Mouse (Mus musculus): ENCODE measurements around the gene Fndc11. TPM values are rescaled to one million over a fixed set of nuclear protein-coding genes. Genes with fewer than 3 reads are reported as not detected.

Gene Fndc11
- polyA plus RNA-seq, 1 experiment = not detected

DNA sequence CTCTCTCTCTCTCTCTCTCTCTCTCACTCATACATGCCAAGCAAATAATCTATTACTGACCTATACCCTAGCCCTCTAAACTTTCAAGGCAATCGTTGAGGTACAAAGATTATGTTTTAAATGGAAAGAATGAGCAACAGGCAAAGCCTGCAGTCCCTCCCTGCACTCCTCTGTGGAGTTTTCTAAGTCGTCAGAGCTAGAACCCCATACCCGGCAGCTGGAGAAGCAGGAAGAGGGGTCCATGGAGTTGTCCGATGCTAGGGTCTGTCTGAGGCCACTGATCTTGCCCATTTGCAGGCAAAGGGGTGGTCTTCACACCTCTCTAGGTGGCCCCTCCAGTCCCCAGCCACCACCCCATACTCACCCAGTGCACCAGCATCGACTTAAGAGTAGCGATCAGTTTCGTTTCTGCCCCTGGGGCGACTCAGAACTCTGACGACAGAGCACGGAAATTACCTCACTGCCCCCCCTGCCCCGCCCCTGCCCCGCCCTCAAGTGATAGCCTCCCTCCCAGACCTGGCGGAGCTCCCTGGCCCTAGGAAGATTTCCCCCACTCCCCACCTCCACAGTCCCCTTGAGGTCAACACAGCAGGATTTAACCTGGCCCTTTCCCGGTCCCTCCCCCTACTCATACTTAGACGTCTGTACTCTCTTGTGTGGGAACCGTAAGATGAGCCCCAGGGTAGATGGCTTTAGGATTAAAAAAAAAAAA lies 21.9 kb downstream of the Fndc11 start, which contains the start of gene Helz2:
Gene Helz2, minus strand, starts transcription at position 426 of the 712 bp plus-strand sequence.
- H3K9me3 ChIP-seq (replicated peaks; ENCODE audit: control insufficient read depth, insufficient read depth, low read length, poor library complexity, severe bottlenecking) = no peaks in the 10 kb centered on the region
- no peak within 1 kb of the TSS for H3K27ac ChIP-seq (ENCODE audit: insufficient read depth, low read length)
- no peaks in the 10 kb centered on the region for H3K4me1 ChIP-seq (ENCODE audit: control insufficient read depth, insufficient read depth, low read length)
- H3K4me3 ChIP-seq (ENCODE audit: low read depth, low read length) = peak within 1 kb of the TSS; percentile 34
- H3K36me3 ChIP-seq (ENCODE audit: control insufficient read depth, insufficient read depth, low read length, poor library complexity, severe bottlenecking) = no peaks in the 10 kb centered on the region
- no peak within 1 kb of the TSS for H3K9ac ChIP-seq (ENCODE audit: low read depth, poor library complexity, severe bottlenecking)
- TF ChIP-seq EP300 (IDR thresholded peaks at IDR 0.05; ENCODE audit: insufficient read depth, low read depth, low read length) = no peak
- no peak for TF ChIP-seq CTCF (IDR thresholded peaks at IDR 0.05; ENCODE audit: low read depth, low read length)
- no peak for TF ChIP-seq POLR2A (IDR thresholded peaks at IDR 0.05; ENCODE audit: insufficient read depth, low read length)
- no peaks in the 10 kb centered on the region for H3K27me3 ChIP-seq (ENCODE audit: control insufficient read depth, insufficient read depth, low read length, poor library complexity, severe bottlenecking)

GRCm38 (mm10) chr2:181242314-181242665 lies 22.5 kb downstream of the Fndc11 start:
- no peak overlapping the region for H3K9ac ChIP-seq (ENCODE audit: low read depth, poor library complexity, severe bottlenecking)
- H3K27ac ChIP-seq (ENCODE audit: insufficient read depth, low read length) = no peak overlapping the region
- H3K36me3 ChIP-seq (ENCODE audit: control insufficient read depth, insufficient read depth, low read length, poor library complexity, severe bottlenecking) = no peaks in the 10 kb centered on the region
- no peaks in the 10 kb centered on the region for H3K4me1 ChIP-seq (ENCODE audit: control insufficient read depth, insufficient read depth, low read length)
- H3K9me3 ChIP-seq (replicated peaks; ENCODE audit: control insufficient read depth, insufficient read depth, low read length, poor library complexity, severe bottlenecking) = no peaks in the 10 kb centered on the region
- no peaks in the 10 kb centered on the region for H3K27me3 ChIP-seq (ENCODE audit: control insufficient read depth, insufficient read depth, low read length, poor library complexity, severe bottlenecking)
- no peak for TF ChIP-seq CTCF (IDR thresholded peaks at IDR 0.05; ENCODE audit: low read depth, low read length)
- no peak for TF ChIP-seq POLR2A (IDR thresholded peaks at IDR 0.05; ENCODE audit: insufficient read depth, low read length)
- TF ChIP-seq EP300 (IDR thresholded peaks at IDR 0.05; ENCODE audit: insufficient read depth, low read depth, low read length) = no peak
- no peak overlapping the region for H3K4me3 ChIP-seq (ENCODE audit: low read depth, low read length)

DNA sequence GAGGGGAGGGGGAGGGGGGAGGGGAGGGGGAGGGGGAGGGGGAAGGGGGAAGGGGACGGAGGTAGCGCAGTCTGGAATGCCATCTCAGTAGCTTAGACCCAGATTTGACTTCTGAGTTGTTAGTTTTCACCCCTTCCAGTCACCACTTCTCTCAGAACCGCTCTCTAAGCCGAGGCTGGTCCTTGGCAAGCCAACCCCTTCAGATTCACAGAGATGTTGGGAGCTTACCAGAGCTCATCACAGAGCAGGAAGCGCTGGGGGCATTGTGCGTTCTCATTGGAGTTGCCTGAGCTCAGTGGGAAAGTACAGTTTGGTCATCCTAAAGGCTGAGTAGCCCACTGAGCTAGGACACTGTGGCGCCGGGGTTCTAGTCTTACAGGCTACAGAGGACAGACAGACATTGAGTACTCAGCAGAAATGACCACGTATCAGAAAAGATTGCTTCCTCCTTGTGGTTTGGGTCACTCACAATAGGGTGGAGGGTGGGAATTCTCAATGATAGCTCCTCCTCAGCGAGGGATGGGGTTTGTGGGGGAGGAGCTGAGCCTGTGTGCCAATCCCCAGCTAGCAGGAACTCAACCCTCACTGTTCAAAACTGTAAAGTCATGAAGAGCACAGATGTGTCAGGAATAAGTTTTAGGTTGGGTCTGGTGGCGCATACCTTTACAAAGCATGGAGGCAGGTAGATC lies 24.0 kb downstream of the Fndc11 start:
- Histone ChIP-seq H3K9ac (ENCODE audit: low read depth, poor library complexity, severe bottlenecking) (no peak overlapping the region), H3K36me3 (ENCODE audit: control insufficient read depth, insufficient read depth, low read length, poor library complexity, severe bottlenecking) (no peaks in the 10 kb centered on the region), H3K27me3 (ENCODE audit: control insufficient read depth, insufficient read depth, low read length, poor library complexity, severe bottlenecking) (no peaks in the 10 kb centered on the region), H3K27ac (ENCODE audit: insufficient read depth, low read length) (peak overlapping the region; percentile 55), H3K4me1 (ENCODE audit: control insufficient read depth, insufficient read depth, low read length) (no peaks in the 10 kb centered on the region), H3K4me3 (ENCODE audit: low read depth, low read length) (peak overlapping the region; percentile 48), H3K9me3 (replicated peaks; ENCODE audit: control insufficient read depth, insufficient read depth, low read length, poor library complexity, severe bottlenecking) (no peaks in the 10 kb centered on the region)
- TF ChIP-seq POLR2A (IDR thresholded peaks at IDR 0.05; ENCODE audit: insufficient read depth, low read length) (no peak), EP300 (IDR thresholded peaks at IDR 0.05; ENCODE audit: insufficient read depth, low read depth, low read length) (no peak), CTCF (IDR thresholded peaks at IDR 0.05; ENCODE audit: low read depth, low read length) (no peak)

- H3K4me3 ChIP-seq (ENCODE audit: low read depth, low read length) = no peak overlapping the region
- H3K9me3 ChIP-seq (replicated peaks; ENCODE audit: control insufficient read depth, insufficient read depth, low read length, poor library complexity, severe bottlenecking) = no peaks in the 10 kb centered on the region
- H3K36me3 ChIP-seq (ENCODE audit: control insufficient read depth, insufficient read depth, low read length, poor library complexity, severe bottlenecking) = no peaks in the 10 kb centered on the region
- no peak overlapping the region for H3K9ac ChIP-seq (ENCODE audit: low read depth, poor library complexity, severe bottlenecking)
- no peak overlapping the region for H3K27ac ChIP-seq (ENCODE audit: insufficient read depth, low read length)
- TF ChIP-seq EP300 (IDR thresholded peaks at IDR 0.05; ENCODE audit: insufficient read depth, low read depth, low read length) (no peak), CTCF (IDR thresholded peaks at IDR 0.05; ENCODE audit: low read depth, low read length) (no peak), POLR2A (IDR thresholded peaks at IDR 0.05; ENCODE audit: insufficient read depth, low read length) (no peak)
- H3K4me1 ChIP-seq (ENCODE audit: control insufficient read depth, insufficient read depth, low read length) = no peaks in the 10 kb centered on the region
- H3K27me3 ChIP-seq (ENCODE audit: control insufficient read depth, insufficient read depth, low read length, poor library complexity, severe bottlenecking) = no peaks in the 10 kb centered on the region
Measured at GRCm38 (mm10) chr2:181245031-181245430, 25.2 kb downstream of the Fndc11 start.

DNA sequence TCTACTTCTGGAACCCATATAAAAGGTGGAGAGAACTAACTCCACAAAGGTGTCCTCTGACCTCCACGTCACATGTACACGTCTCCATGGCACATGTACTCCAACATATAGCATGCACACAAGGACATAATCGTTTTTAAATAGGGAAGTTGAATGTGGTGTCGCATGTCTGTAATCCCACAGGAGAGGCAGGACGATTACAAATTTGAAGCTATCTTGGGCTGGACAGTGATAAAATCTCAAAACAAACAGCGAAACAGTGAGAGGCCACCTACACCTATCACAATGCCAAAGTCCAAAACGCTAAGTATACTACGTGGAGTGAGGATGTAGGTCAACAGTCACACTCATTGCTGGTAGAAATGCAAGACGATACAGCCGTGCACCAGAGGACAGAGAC lies 29.4 kb downstream of the Fndc11 start:
- Histone ChIP-seq H3K4me1 (ENCODE audit: control insufficient read depth, insufficient read depth, low read length) (no peaks in the 10 kb centered on the region), H3K27ac (ENCODE audit: insufficient read depth, low read length) (no peak overlapping the region), H3K9me3 (replicated peaks; ENCODE audit: control insufficient read depth, insufficient read depth, low read length, poor library complexity, severe bottlenecking) (no peaks in the 10 kb centered on the region), H3K27me3 (ENCODE audit: control insufficient read depth, insufficient read depth, low read length, poor library complexity, severe bottlenecking) (no peaks in the 10 kb centered on the region), H3K9ac (ENCODE audit: low read depth, poor library complexity, severe bottlenecking) (no peak overlapping the region), H3K36me3 (ENCODE audit: control insufficient read depth, insufficient read depth, low read length, poor library complexity, severe bottlenecking) (peaks cover 11% of the 10 kb centered on the region; the same call in 1 of the 2 replicates), H3K4me3 (ENCODE audit: low read depth, low read length) (no peak overlapping the region)
- no peak for TF ChIP-seq POLR2A (IDR thresholded peaks at IDR 0.05; ENCODE audit: insufficient read depth, low read length)
- no peak for TF ChIP-seq EP300 (IDR thresholded peaks at IDR 0.05; ENCODE audit: insufficient read depth, low read depth, low read length)
- no peak for TF ChIP-seq CTCF (IDR thresholded peaks at IDR 0.05; ENCODE audit: low read depth, low read length)

- peaks cover 18% of the 10 kb centered on the region for H3K36me3 ChIP-seq (ENCODE audit: control insufficient read depth, insufficient read depth, low read length, poor library complexity, severe bottlenecking)
- no peak for TF ChIP-seq CTCF (IDR thresholded peaks at IDR 0.05; ENCODE audit: low read depth, low read length)
- TF ChIP-seq POLR2A (IDR thresholded peaks at IDR 0.05; ENCODE audit: insufficient read depth, low read length) = no peak
- TF ChIP-seq EP300 (IDR thresholded peaks at IDR 0.05; ENCODE audit: insufficient read depth, low read depth, low read length) = no peak
Measured at GRCm38 (mm10) chr2:181251841-181252240, 32.0 kb downstream of the Fndc11 start.

More at GRCm38 (mm10) chr2:181251841-181252240, 32.0 kb downstream of the Fndc11 start:
- Histone ChIP-seq H3K9ac (ENCODE audit: low read depth, poor library complexity, severe bottlenecking) (no peak overlapping the region), H3K9me3 (replicated peaks; ENCODE audit: control insufficient read depth, insufficient read depth, low read length, poor library complexity, severe bottlenecking) (no peaks in the 10 kb centered on the region), H3K27ac (ENCODE audit: insufficient read depth, low read length) (no peak overlapping the region), H3K4me1 (ENCODE audit: control insufficient read depth, insufficient read depth, low read length) (no peaks in the 10 kb centered on the region), H3K4me3 (ENCODE audit: low read depth, low read length) (no peak overlapping the region), H3K27me3 (ENCODE audit: control insufficient read depth, insufficient read depth, low read length, poor library complexity, severe bottlenecking) (no peaks in the 10 kb centered on the region)

Measured in ES-Bruce4 (cell line).